Mouse (Mus musculus): ENCODE results near the gene Lgi1.

DNA sequence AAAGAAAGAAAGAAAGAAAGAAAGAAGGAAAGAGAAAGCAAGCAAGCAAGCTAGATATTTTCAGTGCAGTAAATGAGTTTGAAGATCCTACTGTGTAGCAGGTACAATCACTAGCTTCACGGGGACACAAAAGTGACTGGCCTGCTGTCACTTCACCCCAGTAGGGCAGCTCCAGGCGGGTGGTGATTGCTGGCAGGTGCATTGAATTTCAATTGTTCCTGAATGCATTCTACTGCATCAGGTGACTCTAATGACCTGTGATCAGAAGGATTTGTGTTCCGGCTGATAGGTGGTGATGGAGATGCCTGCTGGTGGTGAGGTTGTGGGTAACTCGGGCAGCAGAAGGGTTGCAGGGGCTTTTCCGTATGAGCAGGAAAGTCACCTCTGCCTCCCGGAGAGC is 6.7 kb downstream of the Lgi1 start:
- no peak for TF ChIP-seq CTCF (IDR thresholded peaks at IDR 0.05; ENCODE audit: control insufficient read depth, insufficient read depth, low read length)
- TF ChIP-seq POLR2A (IDR thresholded peaks at IDR 0.05; ENCODE audit: borderline replicate concordance, control insufficient read depth, low read depth, low read length), result no peak
